Mouse (Mus musculus) gastrocnemius, adult 18-20 months (tissue): Measurements from ENCODE around the gene Fabp3. TPM values are rescaled to one million over a fixed set of nuclear protein-coding genes. Genes with fewer than 3 reads are reported as not detected.

Source experiments
- DNase-seq: peaks from one replicate; pipeline ENCODE4 v3.0.0; 2021; ENCODE audit warnings: low spot score
- long read RNA-seq, 2 experiments: library from polyadenylated mRNA; stranded (forward); transcript quantifications; one replicate each; pipeline ENCODE4 v2.0.0; 2021
- total RNA-seq, 2 experiments: library from RNA; stranded (reverse); gene quantifications; 2 replicates each; pipeline ENCODE4 v1.2.3; 2021

Fabp3 gene
- total RNA-seq: 1,000 to 10,000 TPM in 1 of 2 experiments, 100 to 1,000 TPM in 1; 614 to 1,203 TPM
- long read RNA-seq, experiment 1, transcript Fabp3-201 (4 exons, 823 nt): major isoform, 524 of 539 reads
- long read RNA-seq, experiment 1, partial matches to known transcripts: 15 of 539 reads
- long read RNA-seq, experiment 1, other reads (novel, unspliced or antisense): 0 of 539 reads
- long read RNA-seq, experiment 2, transcript Fabp3-201 (4 exons, 823 nt): major isoform, 328 of 341 reads
- long read RNA-seq, experiment 2, partial matches to known transcripts: 9 of 341 reads
- long read RNA-seq, experiment 2, other reads (novel, unspliced or antisense): 4 of 341 reads

GRCm38 (mm10) chr4:130308231-130309081, at the start of gene Fabp3, which contains the start of gene Gm10570:
TSS of gene Fabp3 (plus strand) at chr4:130308595.
TSS of gene Gm10570 (minus strand) at chr4:130308674.
- peak; percentile 81 for DNase-seq

- no peak for DNase-seq
Observed at GRCm38 (mm10) chr4:130260406-130260805, 48.0 kb upstream of the Fabp3 start.

GRCm38 (mm10) chr4:130264131-130264530, 44.3 kb upstream of the Fabp3 start:
- no peak for DNase-seq

GRCm38 (mm10) chr4:130264698-130265349, 43.6 kb upstream of the Fabp3 start:
- peak; percentile 60 for DNase-seq

- DNase-seq: no peak
Observed at GRCm38 (mm10) chr4:130266601-130267000, 41.8 kb upstream of the Fabp3 start.

GRCm38 (mm10) chr4:130267069-130267468, 41.3 kb upstream of the Fabp3 start:
- DNase-seq: no peak

GRCm38 (mm10) chr4:130268736-130269135, 39.7 kb upstream of the Fabp3 start:
- no peak for DNase-seq

GRCm38 (mm10) chr4:130270089-130270488, 38.3 kb upstream of the Fabp3 start:
- no peak for DNase-seq

- no peak for DNase-seq
Observed at GRCm38 (mm10) chr4:130270611-130271347, 37.6 kb upstream of the Fabp3 start.

GRCm38 (mm10) chr4:130273698-130274345, 34.6 kb upstream of the Fabp3 start:
- DNase-seq: no peak

GRCm38 (mm10) chr4:130274346-130275015, 33.9 kb upstream of the Fabp3 start:
- DNase-seq: no peak

- DNase-seq: peak; percentile 36
Observed at GRCm38 (mm10) chr4:130275016-130275822, 33.2 kb upstream of the Fabp3 start.

- DNase-seq: no peak
Observed at GRCm38 (mm10) chr4:130275823-130276105, 32.6 kb upstream of the Fabp3 start.

- no peak for DNase-seq
Observed at GRCm38 (mm10) chr4:130276573-130277176, 31.7 kb upstream of the Fabp3 start.

- DNase-seq: no peak
Observed at GRCm38 (mm10) chr4:130279105-130279504, 29.3 kb upstream of the Fabp3 start, which contains the start of gene Serinc2. TSS of gene Serinc2 (minus strand) at chr4:130279205.

- DNase-seq: no peak
Observed at GRCm38 (mm10) chr4:130282856-130283255, 25.5 kb upstream of the Fabp3 start.

GRCm38 (mm10) chr4:130283826-130284225, 24.6 kb upstream of the Fabp3 start:
- DNase-seq: no peak

GRCm38 (mm10) chr4:130286531-130286930, 21.9 kb upstream of the Fabp3 start:
- DNase-seq: peak; percentile 65

GRCm38 (mm10) chr4:130289824-130290223, 18.6 kb upstream of the Fabp3 start:
- no peak for DNase-seq
